Mouse (Mus musculus): ENCODE data around the gene Grb2.

DNA sequence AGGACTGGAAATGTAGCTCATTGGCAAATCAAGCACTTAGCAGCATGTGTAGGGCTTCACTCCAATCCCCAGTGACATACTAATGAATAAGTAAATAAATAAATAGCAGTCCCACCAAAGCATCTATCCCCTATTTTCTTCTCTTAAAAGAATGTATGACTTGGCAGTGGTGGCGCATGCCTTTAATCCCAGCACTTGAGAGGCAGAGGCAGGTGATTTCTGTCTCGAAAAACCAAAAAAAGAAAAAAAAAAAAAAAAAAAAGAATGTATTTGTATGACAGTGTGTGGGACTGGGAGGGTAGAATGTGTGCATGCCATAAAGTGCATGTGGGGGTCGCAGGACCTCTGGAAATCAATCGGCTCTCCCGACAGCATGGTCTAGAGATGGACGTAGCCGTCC, 22.4 kb downstream of the Grb2 start:
- no peak for TF ChIP-seq POLR2A (IDR thresholded peaks at IDR 0.05; ENCODE audit: insufficient read depth, low read depth, low read length)
- TF ChIP-seq CTCF (IDR thresholded peaks at IDR 0.05; ENCODE audit: insufficient read depth, low read depth, low read length), result no peak
